Mouse (Mus musculus): Measurements from ENCODE around the gene Itgae. TPM values are rescaled to one million over a fixed set of nuclear protein-coding genes. Genes with fewer than 3 reads are reported as not detected.

The Itgae gene
- polyA plus RNA-seq, 1 experiment = 9.7 TPM

DNA sequence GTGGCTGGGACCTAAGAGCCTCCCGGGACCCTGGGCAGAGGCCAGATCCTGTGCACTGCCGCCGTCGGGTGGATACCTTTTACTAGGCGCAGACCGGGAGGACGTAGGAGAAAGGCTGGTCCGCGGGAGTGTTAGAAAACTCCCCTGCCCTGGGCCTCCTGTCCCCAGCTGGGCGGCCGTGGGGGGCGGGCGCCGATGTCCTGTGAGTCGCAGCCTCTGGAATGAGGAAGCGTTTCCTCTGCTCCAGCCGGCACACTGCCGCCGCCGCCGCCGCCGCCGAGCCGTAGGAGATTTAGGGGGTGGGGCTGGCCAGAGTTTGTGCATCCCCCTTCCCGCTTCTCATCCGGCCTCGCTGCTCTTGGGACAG, 87.1 kb downstream of the Itgae start:
- H3K27ac ChIP-seq (ENCODE audit: insufficient read depth, low read depth, low read length) = peak overlapping the region; percentile 99
- TF ChIP-seq CTCF (IDR thresholded peaks at IDR 0.05; ENCODE audit: extremely low read depth, insufficient read length, insufficient replicate concordance, low read depth, low read length) (no peak), POLR2A (IDR thresholded peaks at IDR 0.05; ENCODE audit: low read depth, low read length) (no peak)

DNA sequence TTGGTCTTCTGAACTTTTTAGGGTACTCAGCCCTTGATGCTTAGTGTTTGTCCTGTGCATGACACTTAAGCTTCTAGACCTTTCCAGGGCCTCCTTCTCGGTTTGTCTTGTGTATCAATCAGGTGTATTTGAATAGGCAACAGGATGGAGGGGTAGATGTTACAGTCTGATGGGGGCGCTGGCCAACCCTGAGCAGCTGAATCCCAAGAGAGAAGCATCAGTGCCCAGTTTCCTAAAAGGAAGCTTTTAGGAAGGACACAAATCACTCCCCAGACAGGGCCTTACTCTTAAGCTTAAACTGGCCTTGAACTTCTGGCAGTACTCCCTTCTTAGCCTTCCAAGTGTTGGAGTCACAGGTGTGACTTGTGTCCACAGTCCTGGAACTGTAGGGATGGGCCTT, 87.5 kb downstream of the Itgae start:
- peak overlapping the region; percentile 99 for H3K27ac ChIP-seq (ENCODE audit: insufficient read depth, low read depth, low read length)
- H3K36me3 ChIP-seq (ENCODE audit: control insufficient read depth, insufficient read depth, low read length) = peaks cover 14% of the 10 kb centered on the region
- TF ChIP-seq POLR2A (IDR thresholded peaks at IDR 0.05; ENCODE audit: low read depth, low read length) (no peak; the same call in 1 of the 2 replicates), CTCF (IDR thresholded peaks at IDR 0.05; ENCODE audit: extremely low read depth, insufficient read length, insufficient replicate concordance, low read depth, low read length) (no peak)
- 9% methylated on average over 2 of the region's 2 CpGs for WGBS
- peak overlapping the region; percentile 89 for H3K4me3 ChIP-seq (ENCODE audit: low read depth, low read length)
- no peaks in the 10 kb centered on the region for H3K27me3 ChIP-seq (ENCODE audit: control insufficient read depth, insufficient read depth, low read length)
- H3K4me1 ChIP-seq (ENCODE audit: control insufficient read depth, insufficient read depth, insufficient read length, low read length) = peaks cover 4% of the 10 kb centered on the region; the same call in 1 of the 2 replicates

More for the DNA sequence above, 87.1 kb downstream of the Itgae start:
- 1% methylated on average over 28 of the region's 28 CpGs for WGBS
- peaks cover 14% of the 10 kb centered on the region for H3K36me3 ChIP-seq (ENCODE audit: control insufficient read depth, insufficient read depth, low read length)
- no peaks in the 10 kb centered on the region for H3K27me3 ChIP-seq (ENCODE audit: control insufficient read depth, insufficient read depth, low read length)
- H3K4me1 ChIP-seq (ENCODE audit: control insufficient read depth, insufficient read depth, insufficient read length, low read length) = peaks cover 4% of the 10 kb centered on the region; the same call in 1 of the 2 replicates
- H3K4me3 ChIP-seq (ENCODE audit: low read depth, low read length) = peak overlapping the region; percentile 89

GRCm38 (mm10) chr11:73185872-73186615, 95.7 kb downstream of the Itgae start:
- H3K4me1 ChIP-seq (ENCODE audit: control insufficient read depth, insufficient read depth, insufficient read length, low read length) = no peaks in the 10 kb centered on the region; the same call in 1 of the 2 replicates
- no peak overlapping the region for H3K4me3 ChIP-seq (ENCODE audit: low read depth, low read length)
- 85% methylated on average over 10 of the region's 10 CpGs for WGBS
- H3K27ac ChIP-seq (ENCODE audit: insufficient read depth, low read depth, low read length) = no peak overlapping the region
- no peaks in the 10 kb centered on the region for H3K27me3 ChIP-seq (ENCODE audit: control insufficient read depth, insufficient read depth, low read length)
- TF ChIP-seq POLR2A (IDR thresholded peaks at IDR 0.05; ENCODE audit: low read depth, low read length) (no peak), CTCF (IDR thresholded peaks at IDR 0.05; ENCODE audit: extremely low read depth, insufficient read length, insufficient replicate concordance, low read depth, low read length) (no peak)
- peaks cover 41% of the 10 kb centered on the region for H3K36me3 ChIP-seq (ENCODE audit: control insufficient read depth, insufficient read depth, low read length)

GRCm38 (mm10) chr11:73187231-73187630, 96.8 kb downstream of the Itgae start:
- peaks cover 48% of the 10 kb centered on the region for H3K36me3 ChIP-seq (ENCODE audit: control insufficient read depth, insufficient read depth, low read length)
- 88% methylated on average over 6 of the region's 6 CpGs for WGBS
- no peak overlapping the region for H3K27ac ChIP-seq (ENCODE audit: insufficient read depth, low read depth, low read length)
- H3K4me1 ChIP-seq (ENCODE audit: control insufficient read depth, insufficient read depth, insufficient read length, low read length) = no peaks in the 10 kb centered on the region; the same call in 1 of the 2 replicates
- no peak overlapping the region for H3K4me3 ChIP-seq (ENCODE audit: low read depth, low read length)
- no peaks in the 10 kb centered on the region for H3K27me3 ChIP-seq (ENCODE audit: control insufficient read depth, insufficient read depth, low read length)
- TF ChIP-seq POLR2A (IDR thresholded peaks at IDR 0.05; ENCODE audit: low read depth, low read length) (no peak), CTCF (IDR thresholded peaks at IDR 0.05; ENCODE audit: extremely low read depth, insufficient read length, insufficient replicate concordance, low read depth, low read length) (no peak)

GRCm38 (mm10) chr11:73193047-73193446, 102.7 kb downstream of the Itgae start:
- H3K4me3 ChIP-seq (ENCODE audit: low read depth, low read length) = no peak overlapping the region
- peaks cover 26% of the 10 kb centered on the region for H3K36me3 ChIP-seq (ENCODE audit: control insufficient read depth, insufficient read depth, low read length)
- H3K27ac ChIP-seq (ENCODE audit: insufficient read depth, low read depth, low read length) = no peak overlapping the region
- WGBS = 72% methylated on average over 6 of the region's 6 CpGs
- no peaks in the 10 kb centered on the region for H3K4me1 ChIP-seq (ENCODE audit: control insufficient read depth, insufficient read depth, insufficient read length, low read length)
- H3K27me3 ChIP-seq (ENCODE audit: control insufficient read depth, insufficient read depth, low read length) = no peaks in the 10 kb centered on the region
- TF ChIP-seq POLR2A (IDR thresholded peaks at IDR 0.05; ENCODE audit: low read depth, low read length) = no peak
- no peak for TF ChIP-seq CTCF (IDR thresholded peaks at IDR 0.05; ENCODE audit: extremely low read depth, insufficient read length, insufficient replicate concordance, low read depth, low read length)

GRCm38 (mm10) chr11:73194444-73194843, 104.1 kb downstream of the Itgae start:
- 65% methylated on average over 2 of the region's 2 CpGs for WGBS
- H3K4me1 ChIP-seq (ENCODE audit: control insufficient read depth, insufficient read depth, insufficient read length, low read length) = no peaks in the 10 kb centered on the region

More at GRCm38 (mm10) chr11:73194444-73194843, 104.1 kb downstream of the Itgae start:
- H3K4me3 ChIP-seq (ENCODE audit: low read depth, low read length) = no peak overlapping the region
- H3K27ac ChIP-seq (ENCODE audit: insufficient read depth, low read depth, low read length) = no peak overlapping the region
- no peaks in the 10 kb centered on the region for H3K27me3 ChIP-seq (ENCODE audit: control insufficient read depth, insufficient read depth, low read length)
- peaks cover 21% of the 10 kb centered on the region for H3K36me3 ChIP-seq (ENCODE audit: control insufficient read depth, insufficient read depth, low read length)
- TF ChIP-seq POLR2A (IDR thresholded peaks at IDR 0.05; ENCODE audit: low read depth, low read length) = no peak

Other genes starting within 250 kb of the Itgae start
- gene Atp2a3, start 129.4 kb upstream of the Itgae start, polyA plus RNA-seq (2012; rRNA removed) = 113 and 128 TPM in 2 replicates
- 12.6 and 25.1 TPM in 2 replicates for gene P2rx1, start 91.5 kb upstream of the Itgae start, polyA plus RNA-seq (2012; rRNA removed)
- gene Camkk1, start 71.6 kb upstream of the Itgae start, polyA plus RNA-seq (2012; rRNA removed) = 2.0 and 2.6 TPM in 2 replicates
- 0.53 and 1.3 TPM in 2 replicates for gene Ncbp3, start 42.8 kb upstream of the Itgae start, polyA plus RNA-seq (2012; rRNA removed)
- 0.84 and 2.5 TPM in 2 replicates for gene Haspin, start 47.7 kb downstream of the Itgae start, polyA plus RNA-seq (2012; rRNA removed)
- 0.15 and 0.17 TPM in 2 replicates for gene P2rx5, start 69.8 kb downstream of the Itgae start, polyA plus RNA-seq (2012; rRNA removed)
- gene Emc6, start 86.5 kb downstream of the Itgae start, polyA plus RNA-seq (2012; rRNA removed) = 38.7 and 43.0 TPM in 2 replicates
- 75.1 and 181 TPM in 2 replicates for gene Tax1bp3, start 86.5 kb downstream of the Itgae start, polyA plus RNA-seq (2012; rRNA removed)
- gene Ctns, start 108.5 kb downstream of the Itgae start, polyA plus RNA-seq (2012; rRNA removed) = 7.1 and 16.4 TPM in 2 replicates
- 5.6 and 14.8 TPM in 2 replicates for gene Shpk, start 108.9 kb downstream of the Itgae start, polyA plus RNA-seq (2012; rRNA removed)
- gene Trpv1, start 143.7 kb downstream of the Itgae start, polyA plus RNA-seq (2012; rRNA removed) = 0.10 and 0.25 TPM in 2 replicates
- 0.17 and 0.86 TPM in 2 replicates for gene Trpv3, start 176.8 kb downstream of the Itgae start, polyA plus RNA-seq (2012; rRNA removed)
- gene Aspa, start 239.0 kb downstream of the Itgae start, polyA plus RNA-seq (2012; rRNA removed) = 1.4 and 9.3 TPM in 2 replicates
- gene Gm49340, start 239.2 kb downstream of the Itgae start, polyA plus RNA-seq (2012; rRNA removed) = not detected in 2 replicates
- not detected in 2 replicates for gene Spata22, start 239.2 kb downstream of the Itgae start, polyA plus RNA-seq (2012; rRNA removed)

Measured in small intestine, adult 2 months (tissue).